Mouse (Mus musculus): ENCODE measurements around the gene Cpe.
"Not testable (repeated sequence)": the region's sequence is repeated elsewhere in the genome, so short reads cannot be mapped to it uniquely, and the experiment has no call there.

Cpe gene

DNA sequence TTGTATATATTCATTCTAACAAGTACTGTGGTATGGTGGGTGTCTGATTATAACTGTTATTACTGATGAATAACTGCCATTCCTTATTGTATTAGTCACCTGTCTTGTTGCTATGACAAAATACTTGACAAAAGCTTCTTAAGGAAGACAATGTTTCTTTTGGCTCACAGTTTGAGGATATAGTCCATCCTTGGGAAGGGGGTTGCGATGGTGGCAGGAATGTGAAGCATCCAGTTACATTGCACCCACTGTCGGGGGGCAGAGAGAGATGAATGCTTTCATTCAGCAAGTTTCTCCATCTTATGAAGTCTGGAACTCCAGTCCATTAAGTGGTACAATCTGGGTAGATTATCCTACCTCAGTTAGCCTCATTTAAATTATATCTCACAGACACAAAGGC, 19.9 kb downstream of the Cpe start:
- DNase-seq, result no peak

DNA sequence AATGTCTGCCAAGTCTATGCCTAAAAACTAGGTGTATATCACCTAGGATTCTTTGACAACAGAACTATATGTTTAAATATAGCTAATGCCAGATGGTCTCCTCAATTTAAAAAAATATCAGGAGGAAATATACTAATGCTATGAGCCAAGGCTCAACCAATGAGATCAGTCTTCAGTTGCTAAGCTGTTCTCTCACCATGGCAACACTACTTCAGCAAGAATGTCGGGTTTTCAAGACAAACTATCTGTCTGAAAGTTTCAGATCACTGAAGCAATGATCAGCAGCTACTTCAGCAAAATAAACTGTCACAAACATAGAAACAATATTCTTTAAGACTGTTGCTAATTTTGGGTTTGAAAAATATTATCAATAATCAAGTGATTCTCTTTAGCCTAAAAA, 20.9 kb downstream of the Cpe start:
- no peak for DNase-seq

DNA sequence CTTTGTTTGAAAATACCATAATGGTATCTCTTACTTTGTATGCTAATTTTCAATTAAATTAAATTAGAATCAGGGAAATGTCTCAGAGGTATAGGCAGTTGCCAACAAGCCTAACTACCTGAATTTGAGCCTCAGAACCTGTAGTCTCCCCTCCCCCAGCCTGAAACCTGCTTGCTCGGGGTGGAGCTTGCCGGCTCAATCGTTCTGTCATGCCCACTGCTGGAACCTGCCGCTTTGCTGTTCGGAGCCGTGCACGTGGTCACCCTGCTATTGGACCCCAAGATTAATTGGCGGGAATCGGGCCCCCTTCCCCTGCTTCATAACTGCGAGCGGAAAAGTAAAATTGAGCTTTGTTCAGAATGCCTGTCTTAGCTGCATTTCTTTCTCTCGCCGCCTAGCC, 26.5 kb downstream of the Cpe start:
- DNase-seq, result not testable (repeated sequence)

DNA sequence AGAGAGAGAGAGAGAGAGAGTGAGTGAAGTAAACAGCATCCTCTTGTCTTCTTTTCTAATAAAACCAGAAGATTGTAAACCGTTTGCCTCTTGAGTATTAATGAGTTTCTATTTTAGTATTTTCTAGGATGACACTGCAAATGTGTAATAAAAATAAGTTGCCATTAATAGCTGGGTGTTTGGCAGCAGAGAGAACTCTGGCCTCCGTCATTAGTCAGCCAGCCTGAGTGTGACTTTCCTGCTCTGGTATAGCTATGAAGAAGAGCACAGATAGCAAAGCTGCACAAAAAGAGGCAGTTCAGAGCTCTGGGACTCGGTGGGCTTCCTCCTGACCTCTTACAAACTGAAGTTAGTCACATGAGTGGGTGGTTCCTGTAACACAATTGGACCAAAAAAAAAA, 27.3 kb downstream of the Cpe start:
- DNase-seq, result no peak

DNA sequence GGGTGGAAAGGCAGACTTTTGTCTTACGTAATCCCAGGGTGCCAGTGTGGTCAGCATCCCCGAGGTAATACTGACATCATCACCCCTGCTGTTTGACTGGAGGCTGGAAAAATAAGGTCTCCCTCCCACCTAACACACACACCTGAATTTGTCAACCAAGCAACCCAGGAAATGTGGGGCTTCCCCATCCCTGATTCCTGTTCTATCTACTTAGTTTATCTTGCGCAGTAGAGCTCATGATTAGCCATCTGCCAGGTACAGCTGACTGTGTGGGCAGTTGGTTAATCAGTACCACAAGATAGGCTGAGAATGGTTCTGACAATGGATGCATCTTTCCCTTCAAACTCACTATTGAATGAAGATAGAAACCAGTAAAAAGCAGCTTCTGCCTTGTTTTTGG, 28.0 kb downstream of the Cpe start:
- DNase-seq, result peak; percentile 78

DNA sequence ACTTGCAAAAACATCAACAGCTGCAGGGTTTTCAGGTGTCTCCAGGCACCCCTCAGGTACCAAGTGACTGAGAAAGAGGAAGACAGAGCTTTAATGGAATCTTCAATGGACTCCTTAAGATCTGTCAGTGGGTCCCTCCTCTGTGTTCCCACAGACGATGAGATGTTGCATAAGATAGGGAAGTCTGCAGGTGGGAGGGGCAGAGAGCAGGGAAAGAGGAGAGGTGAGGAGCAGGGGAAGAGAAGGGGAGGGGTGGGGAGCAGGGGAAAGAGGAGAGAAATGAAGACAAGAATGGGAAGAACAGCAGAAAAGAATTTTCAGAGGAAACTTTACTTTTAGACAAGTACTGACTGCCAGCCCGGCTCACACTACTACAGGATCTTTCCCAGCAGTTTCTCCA, 28.5 kb downstream of the Cpe start:
- DNase-seq, result no peak

DNA sequence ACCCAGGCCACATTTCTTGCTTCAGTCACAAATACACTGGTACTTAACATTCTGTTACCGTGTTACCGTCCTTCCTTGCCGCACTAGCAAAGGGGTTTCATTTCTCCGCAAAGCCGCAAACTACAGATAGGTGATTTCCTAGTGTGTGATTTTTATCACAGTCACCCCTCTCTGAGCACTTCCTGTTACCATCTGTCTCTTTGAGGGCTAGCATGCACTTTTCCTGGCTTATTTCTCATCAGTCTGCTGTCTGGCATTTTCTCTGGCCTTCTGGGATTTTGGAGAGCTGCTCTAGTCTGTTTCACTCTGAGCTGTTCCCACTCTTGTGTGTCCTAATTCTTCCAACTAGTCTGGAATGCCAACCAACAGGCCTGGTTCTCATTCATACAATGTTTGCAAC, 33.8 kb downstream of the Cpe start:
- DNase-seq, result peak; percentile 78

DNA sequence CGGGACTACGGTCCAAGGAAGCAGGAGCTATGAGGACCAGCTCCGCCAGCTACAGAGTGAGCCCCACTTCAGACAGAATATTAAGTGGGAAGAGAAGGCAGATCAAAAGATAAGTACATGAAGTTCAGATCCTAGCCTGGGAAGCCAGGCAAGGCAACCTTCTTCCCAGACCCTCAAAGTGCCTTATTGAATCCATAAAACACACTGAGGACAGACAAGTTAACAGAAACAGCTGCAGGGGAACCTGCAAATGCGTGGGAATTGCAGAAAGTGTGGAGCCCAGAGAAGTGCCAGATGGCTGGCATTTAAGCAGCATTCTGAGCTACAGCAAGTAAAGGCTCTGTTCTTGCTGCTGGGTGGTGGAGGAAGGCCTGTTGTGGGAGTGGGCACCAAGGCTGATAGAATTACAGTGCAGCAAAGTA, 34.9 kb downstream of the Cpe start:
- peak; percentile 73 for DNase-seq

DNA sequence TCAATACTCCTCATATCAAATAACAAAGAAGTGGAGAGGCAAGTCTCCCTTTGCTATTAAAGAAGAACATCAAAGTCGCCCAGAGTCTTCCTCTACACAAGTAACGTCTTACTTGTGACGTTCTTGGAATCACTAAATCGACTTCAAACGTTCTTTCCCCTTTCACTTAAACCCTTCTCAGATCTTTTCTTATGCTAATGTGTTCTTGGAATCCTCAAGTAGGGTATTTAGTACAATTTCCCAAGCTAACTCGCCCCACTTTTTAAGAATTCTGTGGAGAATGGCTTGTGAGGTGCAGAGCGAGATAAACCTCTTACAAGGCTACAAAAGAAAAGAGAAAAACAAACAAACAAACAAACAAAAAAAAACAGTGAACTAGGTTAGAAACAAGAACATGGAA, 35.3 kb downstream of the Cpe start:
- DNase-seq, result no peak

DNA sequence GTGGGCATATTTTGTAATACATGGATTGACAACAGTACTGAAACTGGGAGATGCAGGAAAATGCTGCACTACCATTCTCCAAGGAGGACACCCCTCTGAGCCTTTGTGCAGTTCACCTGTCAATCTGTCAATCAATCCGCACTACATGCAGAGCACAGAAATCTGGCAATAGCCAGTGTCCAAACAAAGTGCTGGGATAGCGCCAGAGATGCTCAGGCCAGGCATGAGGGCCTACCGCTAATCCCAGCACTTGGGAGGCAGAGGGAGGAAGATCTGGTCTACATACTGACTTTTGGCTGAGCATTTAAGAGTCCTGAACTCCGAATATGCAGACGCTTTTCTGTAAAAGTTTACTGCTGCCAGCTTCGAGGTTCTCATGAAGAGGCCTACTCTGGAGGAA, 37.0 kb downstream of the Cpe start:
- DNase-seq, result no peak

DNA sequence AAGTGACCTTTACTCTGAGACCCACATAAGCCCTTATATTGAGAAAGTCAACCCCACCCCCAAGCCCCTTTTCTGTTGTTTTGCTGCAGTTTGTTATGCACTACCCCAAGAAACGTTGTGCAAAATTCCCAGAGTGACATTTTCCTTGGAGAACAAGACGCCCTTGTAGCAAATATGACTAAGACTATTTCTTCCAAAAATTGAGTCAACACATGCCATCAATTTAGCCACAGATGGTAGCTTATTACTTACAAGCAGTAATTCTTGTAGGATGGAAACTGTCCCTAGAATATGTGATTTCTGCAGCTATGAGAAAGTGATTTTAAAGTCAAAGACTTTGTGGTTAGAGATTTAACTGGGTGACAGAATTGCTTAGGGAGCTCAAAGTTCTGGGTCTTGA, 37.8 kb downstream of the Cpe start:
- no peak for DNase-seq

DNA sequence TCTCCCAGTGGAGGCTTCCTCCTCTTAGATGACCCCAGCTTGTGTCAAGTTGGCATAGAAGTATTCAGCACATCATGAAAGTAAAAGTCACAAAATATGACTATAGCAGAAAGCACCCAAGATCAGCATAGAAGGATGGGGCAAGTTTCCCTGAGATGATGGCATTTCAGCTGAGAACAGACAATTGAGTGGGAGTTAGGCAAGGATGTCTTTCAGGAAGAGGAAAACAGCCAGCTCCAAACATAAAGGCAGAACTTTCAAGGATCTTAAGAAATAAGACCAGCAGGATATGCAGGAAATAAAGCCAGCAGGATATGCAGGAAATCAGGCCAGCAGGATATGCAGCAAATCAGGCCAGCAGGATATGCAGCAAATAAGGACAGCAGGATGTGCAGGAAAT, 40.6 kb downstream of the Cpe start:
- no peak for DNase-seq

DNA sequence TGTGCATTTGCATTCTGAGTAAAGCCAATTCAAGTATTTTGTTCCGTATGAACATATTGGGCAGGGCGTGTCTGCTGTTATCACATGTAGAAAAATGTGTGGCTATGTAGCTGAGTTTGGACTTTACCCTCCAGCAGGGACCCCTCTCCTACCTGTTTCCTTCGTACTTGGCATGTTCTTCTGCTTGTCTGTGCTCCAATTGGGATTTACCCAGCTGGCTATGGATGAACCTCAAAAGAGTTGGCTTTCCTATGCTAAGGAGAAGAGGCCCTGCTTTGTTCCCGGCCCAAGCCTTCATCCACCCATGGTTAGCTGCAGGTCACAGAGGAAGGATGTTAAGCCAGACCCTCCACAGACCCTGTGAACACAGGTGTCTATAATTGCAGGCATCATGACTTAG, 44.8 kb downstream of the Cpe start:
- DNase-seq, result no peak

DNA sequence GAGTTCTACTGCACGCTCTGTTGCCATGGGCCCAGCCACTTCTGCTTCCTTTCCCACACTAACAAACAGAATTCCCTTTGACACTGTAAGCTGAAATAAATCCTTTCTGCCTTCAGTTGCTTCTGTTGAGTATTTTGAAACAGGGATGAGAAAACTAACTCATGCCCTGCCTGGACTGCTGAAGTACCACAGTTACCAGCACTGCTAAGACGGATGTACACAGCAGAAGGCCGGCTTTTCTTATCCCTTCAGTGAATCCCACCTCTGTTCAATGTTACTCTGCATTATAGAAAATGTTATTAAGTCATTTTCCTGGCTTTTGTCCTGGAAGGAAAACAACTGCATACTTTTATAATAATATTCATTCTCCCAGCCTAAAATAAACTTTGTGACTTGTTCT, 45.7 kb downstream of the Cpe start:
- DNase-seq, result no peak

DNA sequence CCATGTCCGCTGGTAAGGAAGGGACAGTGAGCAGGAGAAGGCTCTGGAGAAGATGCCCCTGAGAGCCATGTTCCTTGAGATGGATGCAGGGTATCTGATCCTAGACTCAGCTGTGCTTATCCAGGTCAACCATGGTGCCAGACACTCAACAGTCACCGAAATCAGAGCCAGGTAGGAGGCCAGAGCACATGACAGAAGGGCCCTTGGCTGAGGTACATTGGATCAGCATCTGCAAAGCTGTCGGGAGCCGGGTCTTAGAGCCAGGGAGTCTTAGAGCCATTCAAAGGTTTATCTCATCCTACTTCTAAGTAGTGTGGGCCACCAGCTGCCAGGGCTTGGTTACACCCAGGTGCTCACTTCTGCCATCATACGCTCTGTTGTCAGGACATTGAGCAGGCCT, 46.4 kb downstream of the Cpe start:
- DNase-seq, result no peak

DNA sequence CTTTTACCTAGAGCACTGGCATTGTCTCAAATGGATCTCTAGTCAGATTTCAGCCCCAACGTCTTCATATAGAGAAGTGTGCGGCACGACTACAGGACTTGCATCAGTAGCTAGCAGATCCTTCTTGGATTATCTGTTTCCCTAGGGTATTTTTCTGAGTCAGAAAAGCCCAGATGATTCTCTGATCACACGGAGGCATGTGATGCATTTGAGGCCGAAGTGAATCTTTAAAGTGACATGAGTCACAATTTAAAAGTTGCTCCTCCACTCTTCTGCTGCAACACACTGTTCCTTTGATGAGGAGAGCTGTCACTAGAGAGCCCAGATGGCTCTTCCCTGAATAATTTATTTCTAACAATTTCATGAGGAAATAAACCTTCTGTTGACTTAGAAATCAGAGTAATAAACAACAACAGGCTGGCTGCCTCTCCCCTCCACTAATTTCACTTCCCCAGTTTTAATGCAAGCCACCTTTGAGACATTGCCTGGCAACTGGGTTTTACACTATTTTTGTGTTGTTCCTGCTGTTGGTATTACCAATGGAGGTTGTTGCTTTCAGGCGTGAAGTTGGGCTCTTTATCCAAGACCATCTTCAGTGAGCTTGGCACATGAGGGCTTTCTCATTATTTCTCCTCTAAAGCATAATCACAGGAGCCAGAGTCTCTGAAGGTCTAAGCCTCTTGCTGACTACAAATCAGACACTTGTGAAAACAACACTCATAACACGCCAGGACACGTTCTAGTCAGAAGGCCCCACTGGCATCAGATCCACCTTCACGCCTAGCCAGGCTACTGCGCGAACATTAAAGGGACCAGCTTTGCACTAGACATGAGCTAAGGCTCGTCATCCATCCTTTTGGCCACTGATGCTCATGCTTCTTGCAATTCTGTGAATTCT, 48.5 kb downstream of the Cpe start:
- DNase-seq, result peak; percentile 66

DNA sequence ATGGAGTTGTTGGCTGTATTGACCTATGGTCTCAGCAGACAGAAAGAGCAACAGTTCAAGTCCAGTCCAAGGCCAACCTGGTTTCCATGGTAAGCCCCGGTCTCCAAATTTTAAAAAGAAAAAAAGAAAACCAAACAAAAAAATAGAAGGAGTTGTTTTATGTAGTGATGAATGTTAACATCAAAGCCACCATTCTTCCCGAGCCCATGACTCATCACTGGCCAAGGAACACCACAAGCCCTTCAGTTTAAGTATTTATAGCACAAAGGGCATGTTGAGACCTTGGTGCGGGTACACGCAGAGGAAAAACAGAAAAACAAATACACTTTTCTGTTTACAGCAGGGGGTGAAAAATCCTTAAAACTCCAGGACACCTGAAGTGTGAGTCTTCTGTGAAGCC, 49.5 kb downstream of the Cpe start:
- no peak for DNase-seq

DNA sequence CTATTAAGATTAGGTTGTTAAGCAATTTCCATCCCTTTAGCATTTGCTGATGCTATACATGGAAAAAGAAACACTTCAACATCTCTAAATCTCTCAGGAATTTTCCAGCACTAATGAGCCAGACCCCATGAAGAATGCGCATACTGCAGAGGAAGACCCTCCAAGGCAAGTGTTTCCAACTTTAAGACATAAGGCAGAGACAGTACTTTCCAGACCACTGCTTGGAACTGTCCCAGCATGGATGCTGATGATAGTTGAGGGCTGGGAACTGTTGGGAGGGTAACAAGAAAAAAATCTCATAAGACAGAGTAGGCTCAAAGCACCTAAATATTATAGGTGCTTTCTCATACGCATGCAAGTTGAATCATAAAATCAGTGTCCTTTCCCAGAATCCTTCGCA, 50.1 kb downstream of the Cpe start:
- DNase-seq, result no peak

DNA sequence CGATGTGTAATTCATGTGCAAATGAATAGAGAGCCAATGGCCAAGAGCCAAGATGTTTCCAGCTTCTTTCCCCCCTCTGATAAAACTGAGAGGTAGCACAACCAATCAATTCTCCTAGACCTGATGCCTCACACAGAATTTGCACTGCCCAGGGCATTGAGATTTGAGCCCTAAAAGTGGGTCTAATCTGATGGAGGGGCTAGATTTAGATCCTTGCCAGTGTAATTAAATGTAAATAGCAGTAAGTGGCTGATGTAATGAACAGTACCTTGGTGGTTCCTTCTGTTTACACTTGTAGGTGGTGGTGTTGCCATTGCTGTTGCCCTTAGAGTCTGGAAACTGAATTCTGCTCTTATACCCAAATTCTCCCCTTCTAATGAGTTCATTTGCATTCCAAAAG, 52.3 kb downstream of the Cpe start:
- no peak for DNase-seq

DNA sequence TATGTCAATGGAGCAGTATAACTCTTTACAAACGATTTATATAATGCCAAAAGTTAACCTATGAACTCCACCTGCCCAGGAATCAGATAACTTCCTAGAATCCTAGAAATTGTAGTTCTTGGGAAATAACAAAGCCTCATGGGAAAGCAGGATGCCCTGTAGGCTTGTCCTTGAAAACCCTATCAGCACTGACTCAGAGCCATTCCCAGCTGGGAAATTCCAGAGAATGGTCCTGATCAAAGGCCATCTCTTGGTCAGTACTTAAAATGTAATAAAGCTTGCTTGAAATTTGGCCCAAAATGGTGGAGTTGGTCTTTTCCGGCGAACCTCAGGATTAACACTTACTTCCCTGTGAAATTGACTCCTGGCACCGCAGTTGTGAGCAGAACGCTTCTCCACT, 53.2 kb downstream of the Cpe start:
- no peak for DNase-seq

DNA sequence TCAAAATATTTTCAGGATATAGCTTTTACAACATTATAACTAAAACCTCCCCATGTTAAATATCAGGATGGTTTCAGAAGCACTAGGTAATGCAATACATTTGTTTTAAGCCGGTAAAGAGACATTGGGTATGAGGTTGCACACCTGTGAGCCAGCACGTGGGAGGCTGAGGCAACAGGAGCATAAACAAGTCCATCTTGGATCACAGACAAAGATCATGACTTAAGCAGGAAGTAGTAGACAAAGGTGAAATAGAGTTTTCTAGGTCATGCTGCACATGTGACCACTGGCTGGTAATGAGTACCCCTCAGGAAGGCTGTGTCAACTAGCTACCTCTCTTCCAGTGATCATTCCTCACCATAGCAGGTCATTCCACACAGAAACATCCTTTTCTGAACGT, 58.0 kb downstream of the Cpe start:
- no peak for DNase-seq

DNA sequence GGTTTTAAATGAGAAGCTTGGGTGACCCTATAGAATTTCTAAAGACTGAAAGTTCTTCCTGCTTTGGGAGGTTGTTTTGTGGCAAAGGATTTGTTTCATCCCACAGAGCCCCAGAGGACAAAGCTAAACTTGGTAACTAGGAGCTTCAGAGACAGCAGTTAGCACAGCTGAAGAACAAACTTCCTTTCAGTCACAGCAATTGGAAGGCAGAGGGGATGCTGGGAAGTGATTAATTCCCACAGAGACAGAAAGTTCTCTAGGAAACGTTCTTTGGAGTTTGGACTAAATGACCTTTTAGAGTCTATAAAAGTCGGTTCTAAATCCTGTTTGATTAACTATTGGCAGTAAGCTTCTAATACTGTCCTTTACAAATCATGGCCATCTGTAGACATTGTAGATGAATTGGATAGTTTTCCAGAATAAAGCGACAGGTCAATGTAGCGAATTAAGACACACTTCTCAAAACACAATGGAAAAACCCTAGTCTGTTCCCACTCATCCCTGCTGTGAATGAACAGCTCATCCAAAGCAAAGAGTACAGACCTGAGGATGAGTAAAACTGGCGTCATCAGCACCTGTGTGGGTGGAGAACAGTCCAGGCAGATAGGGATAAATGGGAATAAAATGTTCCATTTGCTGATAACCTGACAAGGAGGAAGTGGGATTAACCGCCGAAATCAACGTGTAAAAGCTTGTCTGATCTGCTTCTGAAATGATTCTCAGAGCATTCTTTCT, 58.6 kb downstream of the Cpe start:
- peak; percentile 69 for DNase-seq

DNA sequence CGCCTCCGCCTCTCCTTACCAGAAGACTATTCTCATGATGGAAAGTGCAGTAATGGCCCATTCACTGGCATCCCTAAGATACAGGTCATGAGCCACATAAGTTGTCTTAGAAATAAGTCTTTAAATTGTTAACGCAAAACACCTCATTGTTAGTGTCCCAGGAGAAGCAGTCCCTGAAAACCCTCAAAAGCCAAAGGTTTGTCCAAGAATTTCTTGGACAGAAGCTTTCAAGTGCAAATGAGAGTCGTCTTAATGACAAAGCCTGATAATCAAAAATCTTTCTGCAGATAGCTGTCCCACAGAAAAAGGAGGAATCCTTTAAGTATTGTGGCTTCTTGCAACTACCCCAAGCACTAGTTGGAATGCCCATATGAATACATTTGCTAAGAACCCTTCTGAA, 60.7 kb downstream of the Cpe start:
- DNase-seq, result peak; percentile 0

DNA sequence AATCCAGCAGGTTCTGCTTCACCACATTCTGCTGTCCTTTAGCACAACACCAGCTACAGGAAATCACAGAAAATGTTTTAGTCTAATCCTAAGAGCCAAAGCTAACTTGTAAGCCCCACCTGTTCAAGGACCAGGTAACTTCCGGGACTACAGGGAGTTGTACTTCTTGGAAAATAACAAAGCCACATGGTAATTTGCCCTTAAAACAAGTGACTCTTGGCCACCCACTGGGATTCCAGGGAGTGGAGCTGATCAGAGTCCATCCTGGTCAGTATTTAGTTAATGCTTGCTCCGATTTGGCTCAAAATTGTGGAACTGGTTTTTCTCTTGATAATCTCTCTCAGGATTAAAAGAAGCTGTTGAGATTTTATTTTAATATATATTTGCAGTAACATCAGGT, 61.1 kb downstream of the Cpe start:
- DNase-seq, result no peak

Data from layer of hippocampus, adult 9-11 months (tissue).